In genomic region chr11:88165683-88166364, GRCm38 (mm10) we compare ENCODE assay signal across 9 mouse cellular contexts. TPM values are rescaled to one million over a fixed set of nuclear protein-coding genes. Genes with fewer than 3 reads are reported as not detected.
A peak's percentile ranks its signal among the peaks of the same experiment; 100 is the strongest.
DNase-seq lines count a peak whose midpoint lies in the region; ATAC-seq and TF ChIP-seq lines count a peak whose summit lies in the region.
"Had no signal": no experiment of that assay in that cellular context is flagged by ENCODE, and none has a peak within 500 bp of the region (broad histone marks: within the 10 kb centered on the region; RNA-seq: fewer than 3 reads in every experiment).

No protein-coding gene starts in this region.

- H3K4me2 ChIP-seq in kidney, embryonic 15.5 days: no peak overlapping the region
- H3K4me2 ChIP-seq in intestine, embryonic 16.5 days (ENCODE audit: low read depth, low read length): no peak overlapping the region

- TF ChIP-seq POLR2A in bone marrow, adult 2 months (IDR thresholded peaks at IDR 0.05; ENCODE audit: borderline replicate concordance, control insufficient read depth, low read depth, low read length): no peak

- peak overlapping the region; percentile 19; the same call in 1 of the 2 replicates for H3K9ac ChIP-seq in kidney, embryonic 15.5 days
- peak overlapping the region; percentile 29; the same call in 1 of the 2 replicates for H3K9ac ChIP-seq in ES-E14 (ENCODE audit: insufficient read depth, low read depth, low read length, poor library complexity, severe bottlenecking)
- H3K9ac ChIP-seq in intestine, embryonic 16.5 days (ENCODE audit: low read depth, low read length): peak overlapping the region; percentile 21

- H3K27ac ChIP-seq in kidney, embryonic 15.5 days: peak overlapping the region; percentile 76
- peak overlapping the region; percentile 25; the same call in 1 of the 2 replicates for H3K27ac ChIP-seq in ES-E14 (ENCODE audit: insufficient read depth, low read depth, low read length, poor library complexity, severe bottlenecking)
- H3K27ac ChIP-seq in bone marrow, adult 2 months (ENCODE audit: control insufficient read depth, insufficient read depth, low read depth, low read length, poor library complexity): peak overlapping the region; percentile 10; the same call in 1 of the 2 replicates
- peak overlapping the region; percentile 46 for H3K27ac ChIP-seq in intestine, embryonic 16.5 days (ENCODE audit: low read length)

- 62% methylated on average over 10 of the region's 10 CpGs for WGBS in kidney, embryonic 15.5 days
- 42% methylated on average over 10 of the region's 10 CpGs for WGBS in bone marrow, adult 2 months
- WGBS in intestine, embryonic 16.5 days: 64% methylated on average over 10 of the region's 10 CpGs

- in situ Hi-C loops in ES-E14 (cut with MboI; ENCODE audit: low sequenced_read_pairs in 2 of 2, unreplicated experiment in 2 of 2): no loop called here

- H3K4me1 ChIP-seq in kidney, embryonic 15.5 days: peaks cover 55% of the 10 kb centered on the region
- peaks cover 7 to 26% of the 10 kb centered on the region in 2 experiments for H3K4me1 ChIP-seq in ES-E14 (ENCODE audit: control insufficient read depth in 2 of 2, insufficient read depth in 2 of 2, low read length in 2 of 2, poor library complexity in 1 of 2)
- peaks cover 2% of the 10 kb centered on the region for H3K4me1 ChIP-seq in bone marrow, adult 2 months (ENCODE audit: control insufficient read depth, insufficient read depth, low read length)
- peaks cover 36% of the 10 kb centered on the region for H3K4me1 ChIP-seq in intestine, embryonic 16.5 days (ENCODE audit: control insufficient read depth, insufficient read depth, low read length)

- H3K9me3 ChIP-seq in kidney, embryonic 15.5 days (replicated peaks): no peaks in the 10 kb centered on the region
- H3K9me3 ChIP-seq in ES-E14 (ENCODE audit: control insufficient read depth, insufficient read depth, low read depth, low read length): no peaks in the 10 kb centered on the region
- H3K9me3 ChIP-seq in intestine, embryonic 16.5 days (ENCODE audit: control insufficient read depth, low read length): no peaks in the 10 kb centered on the region

- H3K36me3 ChIP-seq in kidney, embryonic 15.5 days: no peaks in the 10 kb centered on the region
- H3K36me3 ChIP-seq in ES-E14 (ENCODE audit: control insufficient read depth, insufficient read depth, low read length, poor library complexity, severe bottlenecking): no peaks in the 10 kb centered on the region
- no peaks in the 10 kb centered on the region for H3K36me3 ChIP-seq in intestine, embryonic 16.5 days (ENCODE audit: control insufficient read depth, insufficient read depth, low read length)

- DNase-seq in kidney, adult 18-20 months: no peak
- DNase-seq in ES-E14 (ENCODE audit: low read depth, low spot score): no peak
- DNase-seq in right cerebral cortex, adult 2 months (ENCODE audit: low spot score in 2 of 2): no peak
- DNase-seq in urinary bladder, adult 18-20 months (ENCODE audit: low spot score in 2 of 2): no peak
- DNase-seq in cerebellum, postnatal 10 days: no peak
- DNase-seq: right cerebral cortex, postnatal 25 days had no signal

- no peak overlapping the region for H3K4me3 ChIP-seq in kidney, embryonic 15.5 days (replicated peaks)
- peak overlapping the region in 1 of 2 experiments; percentile 30; a peak in 2 of 4 replicates for H3K4me3 ChIP-seq in ES-E14 (ENCODE audit: insufficient read depth in 1 of 2, low read depth in 1 of 2, low read length in 2 of 2, poor library complexity in 1 of 2, severe bottlenecking in 1 of 2)
- no peak overlapping the region for H3K4me3 ChIP-seq in bone marrow, adult 2 months (replicated peaks; ENCODE audit: control insufficient read depth, low read depth, low read length)
- no peak overlapping the region for H3K4me3 ChIP-seq in intestine, embryonic 16.5 days (ENCODE audit: low read length)

- ATAC-seq in kidney, embryonic 15.5 days (replicated peaks; ENCODE audit: low FRiP score): no peak
- no peak for ATAC-seq in intestine, embryonic 16.5 days

- peaks cover 14% of the 10 kb centered on the region; the same call in 1 of the 2 replicates for H3K27me3 ChIP-seq in kidney, embryonic 15.5 days
- H3K27me3 ChIP-seq in intestine, embryonic 16.5 days (replicated peaks; ENCODE audit: control insufficient read depth, insufficient read depth, low read length): 0 out of 2 replicates have a peak, but pooled peaks cover 2% of the 10 kb centered on the region

- TF ChIP-seq CTCF in bone marrow, adult 2 months (IDR thresholded peaks at IDR 0.05; ENCODE audit: control insufficient read depth, insufficient read depth, low read length): no peak

TF ChIP-seq in ES-E14, 5 proteins besides CTCF, POLR2A, EP300 and RAD21:
- TF ChIP-seq CHD2 (IDR thresholded peaks at IDR 0.05; ENCODE audit: low read depth, low read length) (no peak), MAFK (IDR thresholded peaks at IDR 0.05; ENCODE audit: insufficient read depth, low read depth, low read length) (no peak), ZNF384 (IDR thresholded peaks at IDR 0.05; ENCODE audit: low read depth, low read length) (no peak), HCFC1 (IDR thresholded peaks at IDR 0.05; ENCODE audit: borderline replicate concordance, insufficient read depth, low read length) (no peak), ZC3H11A (IDR thresholded peaks at IDR 0.05; ENCODE audit: borderline replicate concordance, low read depth, low read length) (no peak)

RNA-seq across cellular contexts. Expression of gene Mrps23, which starts 38.4 kb away (rescaled TPM):
- polyA plus RNA-seq in kidney, embryonic 15.5 days (2015; fragmentation: Nextera tagmentation; extraction: Ambion mirVana): 57.5 and 65.2 TPM in 2 replicates
- 94.7 and 139 TPM in 2 replicates for total RNA-seq in ES-E14 (2012; rRNA removed)
- polyA plus RNA-seq in bone marrow, adult 2 months (2011; ENCODE audit: insufficient read depth, insufficient read length, low replicate concordance, missing spikeins): 16.2 and 38.2 TPM in 2 replicates
- 56.3 and 63.9 TPM in 2 replicates for polyA plus RNA-seq in intestine, embryonic 16.5 days (2015; fragmentation: Nextera tagmentation; extraction: Ambion mirVana)

Comparison
In these comparisons a context has a peak if more than half of its experiments do, and no peak if none do; other contexts are left out.
1. H3K27ac ChIP-seq: peak in every context shown above with its lines; median percentile 76 in kidney, embryonic 15.5 days; 46 in intestine, embryonic 16.5 days; 25 in ES-E14; 10 in bone marrow, adult 2 months.